Mouse (Mus musculus) embryo, embryonic 11.5 days (tissue): ENCODE measurements around the gene Ppid.
A peak's percentile ranks its signal among the peaks of the same experiment; 100 is the strongest.
"Not testable (repeated sequence)": the region's sequence is repeated elsewhere in the genome, so short reads cannot be mapped to it uniquely, and the experiment has no call there.

Source experiments
- DNase-seq: peaks from one replicate; pipeline ENCODE4 v3.0.0-alpha.2; 2012; ENCODE audit warnings: low read depth, low spot score

Gene Ppid

GRCm38 (mm10) chr3:79572399-79572798, 18.7 kb upstream of the Ppid start:
- DNase-seq: no peak

GRCm38 (mm10) chr3:79573376-79573775, 17.8 kb upstream of the Ppid start:
- DNase-seq: not testable (repeated sequence)

DNA sequence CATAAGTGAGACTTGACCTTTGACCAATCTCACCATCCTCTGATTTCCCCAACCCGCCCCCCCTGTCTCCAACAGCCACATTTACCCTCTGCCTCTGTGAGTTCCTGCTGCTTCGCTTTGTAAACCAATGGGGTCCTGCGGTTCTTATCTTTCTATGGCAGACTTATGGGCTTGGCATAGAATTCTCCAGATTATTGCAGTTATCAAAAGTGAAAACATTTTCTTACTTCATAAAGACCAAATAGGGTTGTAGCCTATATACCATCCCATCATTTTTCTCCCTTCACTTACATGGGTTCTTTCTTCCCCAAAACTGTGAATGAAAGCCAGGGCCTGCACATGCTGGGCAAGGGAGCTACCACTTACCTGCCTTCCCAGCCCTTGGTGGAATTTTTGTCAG, 16.8 kb upstream of the Ppid start:
- no peak for DNase-seq

- no peak for DNase-seq
Observed at GRCm38 (mm10) chr3:79575576-79576467, 15.3 kb upstream of the Ppid start.

DNA sequence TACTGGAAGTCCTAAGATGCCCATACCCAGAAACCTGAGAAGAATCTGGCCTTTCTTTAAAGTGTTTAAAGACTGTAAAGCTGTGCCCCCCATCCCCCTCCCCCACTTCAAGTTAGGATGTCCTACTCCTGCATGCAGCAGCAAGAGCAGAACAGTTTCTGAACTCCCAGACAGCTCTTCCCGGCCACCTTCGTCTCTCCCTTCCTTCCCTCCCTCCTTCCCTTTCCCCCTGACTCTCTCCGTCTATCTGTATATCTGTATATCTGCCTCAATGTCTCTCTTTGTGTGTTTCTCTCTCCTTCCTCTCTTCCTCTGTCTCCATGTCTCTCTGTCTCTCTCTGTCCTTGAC, 14.7 kb upstream of the Ppid start:
- DNase-seq: no peak

DNA sequence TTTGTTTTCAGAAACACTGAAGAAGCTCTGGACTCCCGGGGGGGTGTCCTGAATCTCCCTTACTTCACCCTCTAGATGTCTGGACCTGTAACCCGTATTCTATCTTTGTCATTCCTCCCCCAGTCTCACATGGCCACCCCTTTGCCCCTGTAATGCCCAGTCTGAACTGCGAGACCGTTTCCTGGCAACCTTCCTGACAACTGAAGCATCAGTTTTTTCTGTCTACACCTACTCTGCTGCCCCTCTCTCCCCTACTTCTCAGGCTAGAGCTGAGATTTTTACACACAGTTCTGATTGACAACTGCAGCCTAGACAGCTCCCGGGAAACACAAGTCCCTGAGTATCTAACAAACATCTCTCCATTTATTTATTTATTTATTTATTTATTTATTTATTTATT, 14.3 kb upstream of the Ppid start:
- no peak for DNase-seq

DNA sequence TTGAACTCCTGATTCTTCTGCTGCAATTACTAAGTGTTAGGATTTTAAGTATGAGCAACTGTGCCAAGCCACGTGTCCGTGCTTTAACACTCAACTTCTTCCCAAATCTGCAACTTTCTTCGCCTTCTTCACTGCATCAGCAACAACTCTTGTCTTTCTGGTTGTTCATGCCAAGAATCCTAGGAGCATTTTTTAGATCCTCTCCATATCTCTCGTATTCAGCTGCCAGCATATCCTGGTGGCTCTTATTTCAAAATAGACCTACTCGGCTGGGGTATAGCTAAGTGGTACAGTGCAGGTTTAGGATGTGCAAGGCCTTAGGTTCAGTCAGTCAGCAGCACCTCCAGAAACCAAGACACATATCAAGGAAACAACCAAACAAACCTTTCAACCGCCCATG, 13.5 kb upstream of the Ppid start:
- DNase-seq: no peak

GRCm38 (mm10) chr3:79578164-79578563, 13.0 kb upstream of the Ppid start:
- DNase-seq: no peak

GRCm38 (mm10) chr3:79579891-79580575, 11.1 kb upstream of the Ppid start:
- no peak for DNase-seq

- DNase-seq: peak; percentile 84
Observed at GRCm38 (mm10) chr3:79586804-79587203, 4.3 kb upstream of the Ppid start.

DNA sequence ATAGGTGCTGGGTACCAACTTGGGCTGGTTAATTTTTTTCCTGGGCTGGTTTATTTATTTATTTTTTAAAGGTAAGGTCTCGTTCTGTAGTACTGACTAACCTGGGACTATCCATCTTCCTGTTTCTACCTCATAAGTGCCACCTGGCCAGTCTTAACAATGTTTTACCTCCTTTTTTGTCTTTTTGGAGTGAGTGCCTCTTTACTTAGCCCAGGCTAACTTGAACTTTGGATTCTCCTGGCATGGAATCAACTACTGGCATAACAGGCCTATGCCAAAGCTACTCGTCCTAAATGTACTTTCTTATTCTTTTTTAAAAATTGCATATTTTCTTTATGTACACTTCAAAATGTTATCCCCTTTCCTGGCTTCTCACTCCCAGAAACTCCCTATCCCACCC, 1.5 kb upstream of the Ppid start:
- DNase-seq: no peak

DNA sequence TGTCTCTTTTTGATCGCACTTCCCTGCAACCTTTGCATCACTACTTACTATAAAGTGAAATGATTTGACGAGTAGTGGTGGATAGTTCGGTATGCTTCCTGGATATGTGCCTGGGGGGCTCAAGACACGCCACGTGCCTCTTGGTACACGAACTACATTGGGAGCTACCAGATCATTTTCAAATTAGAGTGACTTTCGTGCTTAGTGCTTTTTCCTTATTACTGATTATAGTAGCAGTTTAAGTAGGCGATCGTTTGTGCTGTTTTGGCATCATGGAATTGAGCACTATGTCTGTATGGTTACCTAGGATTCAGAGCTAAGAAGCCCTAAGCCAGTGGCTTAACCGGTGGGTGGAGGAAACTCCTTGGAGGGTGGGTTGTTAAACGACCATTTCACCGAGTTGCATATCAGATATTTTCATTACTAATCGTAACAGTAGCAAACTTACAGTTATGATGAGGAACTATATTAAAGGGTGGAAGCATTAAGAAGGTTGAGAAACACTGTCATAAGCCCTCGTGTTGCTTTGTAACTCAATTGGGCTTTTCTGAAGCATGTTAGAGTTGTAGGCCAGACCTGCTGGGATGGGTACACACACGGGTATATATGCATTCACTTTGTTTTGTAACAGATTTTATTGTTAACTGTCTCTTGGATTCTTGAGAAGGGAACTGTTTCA, 790 bp downstream of the Ppid start:
- no peak for DNase-seq

- DNase-seq: no peak
Observed at GRCm38 (mm10) chr3:79595468-79595867, 4.3 kb downstream of the Ppid start.

DNA sequence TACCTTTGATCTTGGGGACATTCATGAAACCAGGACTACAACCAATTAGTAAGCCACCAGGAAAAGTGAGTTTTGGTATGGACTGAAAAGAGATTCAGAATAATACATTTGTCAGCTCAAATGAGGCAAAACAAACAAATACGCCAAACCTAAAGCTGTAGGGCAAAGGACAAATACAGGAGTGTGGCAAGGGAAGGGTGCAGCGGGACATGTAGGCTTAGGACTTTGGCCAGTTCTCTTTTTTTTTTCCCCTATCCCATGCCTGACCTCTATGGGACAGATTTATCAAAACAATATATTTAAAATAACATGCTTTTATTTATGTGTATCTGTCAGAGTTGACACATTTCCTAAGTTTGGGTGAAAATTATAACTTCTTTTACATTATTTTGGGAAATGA, 18.7 kb downstream of the Ppid start:
- no peak for DNase-seq

DNA sequence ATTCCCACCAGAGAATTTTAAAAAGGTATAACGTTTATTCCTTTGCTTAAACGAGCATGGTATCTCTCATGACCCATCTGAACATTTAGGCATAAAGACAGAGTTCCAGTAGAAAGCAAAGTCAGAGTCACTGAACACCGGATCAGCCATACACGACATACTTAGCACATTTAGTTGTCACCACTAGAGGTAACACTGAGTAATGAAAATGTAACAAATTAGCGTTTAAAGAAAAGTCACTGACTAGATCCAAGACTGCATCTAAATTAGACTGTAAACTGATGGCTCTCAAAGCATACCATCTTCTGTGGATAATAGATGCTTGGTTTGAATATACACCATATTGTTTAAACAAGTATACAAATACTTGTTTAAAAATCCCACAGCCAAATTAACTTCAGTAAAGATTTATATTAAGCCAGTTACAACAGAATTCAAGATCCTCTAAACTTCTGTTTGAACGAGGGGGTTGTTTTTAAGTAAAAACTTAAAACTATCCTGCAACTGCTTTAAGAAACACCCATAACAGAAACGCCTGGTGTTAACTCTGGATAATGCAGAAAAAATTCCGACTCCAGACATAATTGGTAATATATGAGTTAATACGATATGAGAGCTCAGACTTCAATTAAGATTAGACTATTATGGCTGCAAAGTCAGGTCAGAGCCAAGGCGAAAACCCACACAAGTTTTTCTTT, 36.5 kb downstream of the Ppid start:
- DNase-seq: no peak

DNA sequence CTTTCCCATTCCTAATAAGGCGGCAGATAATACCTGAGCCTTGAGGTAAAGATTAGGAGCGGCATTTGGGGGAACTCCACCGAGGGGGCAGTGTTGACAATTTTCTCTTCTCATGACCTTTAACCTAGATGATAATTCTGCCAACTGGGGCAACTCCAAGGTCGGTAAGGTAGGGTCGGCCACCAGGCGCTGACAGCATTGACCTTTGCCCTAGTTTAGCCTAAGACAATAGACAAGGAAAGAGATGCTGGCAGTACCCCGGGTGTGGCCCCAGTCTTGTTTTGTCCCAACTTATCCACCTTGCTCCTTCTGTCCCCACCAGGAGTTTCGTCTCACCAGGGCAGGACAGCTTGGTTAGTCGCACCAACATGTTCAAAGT, 37.0 kb downstream of the Ppid start:
- DNase-seq: no peak

DNA sequence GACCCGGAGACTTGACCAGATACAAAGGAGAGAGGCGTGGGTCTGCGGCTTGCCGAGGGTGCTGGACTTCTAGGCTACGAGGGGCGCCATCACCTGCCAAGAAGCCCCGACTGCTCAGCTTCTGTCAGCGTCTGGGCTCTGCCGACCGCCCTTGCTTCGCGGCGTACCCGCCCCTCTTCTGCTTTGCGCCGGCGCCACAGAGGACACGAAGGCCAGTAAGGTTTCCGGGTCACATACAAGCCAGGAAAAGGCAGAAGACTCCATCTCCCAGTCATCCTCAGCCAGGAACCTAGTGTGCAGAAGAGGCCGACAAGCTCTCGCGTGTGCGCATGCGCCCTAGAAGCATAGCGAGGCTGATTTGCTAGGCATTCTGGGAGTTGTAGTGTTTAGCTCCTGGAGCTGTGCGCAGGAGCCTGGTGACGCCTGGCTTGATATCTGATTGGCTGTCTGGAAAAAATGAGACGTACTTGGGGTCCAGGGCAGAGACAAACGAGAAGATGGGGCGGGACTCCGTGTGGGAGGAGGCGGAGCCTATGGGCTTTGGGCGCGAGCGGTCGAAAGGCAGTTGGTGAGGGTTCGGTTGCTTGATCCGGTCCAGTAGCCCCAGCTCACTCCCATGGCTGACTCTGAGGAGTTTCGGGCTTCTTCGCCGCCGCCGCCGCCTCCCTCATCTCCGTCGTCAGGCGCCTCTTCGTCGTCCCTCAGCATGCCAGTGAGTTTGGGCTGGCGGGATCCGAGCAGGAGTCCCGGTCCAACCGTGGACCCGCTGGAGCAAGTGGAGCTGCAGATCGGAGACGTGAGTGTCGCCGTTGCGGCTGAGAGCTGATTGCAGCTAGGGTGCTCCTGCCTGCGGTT, 37.6 kb downstream of the Ppid start, which contains the start of gene 4930579G24Rik:
Gene 4930579G24Rik (plus strand): TSS at position 519 of the 855 bp plus-strand sequence.
- peak; percentile 97 for DNase-seq

GRCm38 (mm10) chr3:79629416-79629730, 38.2 kb downstream of the Ppid start, which contains the start of gene Etfdh:
Etfdh (minus strand) TSS chr3:79629500.
- DNase-seq: peak; percentile 38

DNA sequence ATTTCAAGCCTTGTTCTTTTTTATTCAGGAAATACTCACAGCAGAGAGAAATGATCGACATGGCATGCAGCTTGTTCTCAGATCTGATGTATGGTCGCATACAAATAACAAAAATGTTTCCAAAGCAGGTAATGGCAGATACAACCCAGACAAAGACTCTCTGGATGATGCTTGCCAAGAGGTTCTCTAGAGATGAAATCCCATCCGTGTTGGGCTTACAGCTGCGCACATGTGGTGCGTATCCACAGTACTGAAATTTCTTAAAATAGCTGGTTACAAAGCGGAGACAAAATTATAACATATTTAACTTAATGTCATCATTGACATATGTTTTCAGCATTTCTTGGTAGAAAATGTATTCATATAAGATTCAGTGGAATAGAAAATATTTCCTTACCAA, 61.0 kb downstream of the Ppid start:
- no peak for DNase-seq
